Mouse (Mus musculus): ENCODE measurements at regions not wholly inside any gene's neighbourhood (a gene's known extent, or its start where the extent isn't known, plus 50 kb on each side); places are given as distances from the start of the nearest gene placed in this dataset.
"Not testable (repeated sequence)": the region's sequence is repeated elsewhere in the genome, so short reads cannot be mapped to it uniquely, and the experiment has no call there.

DNA sequence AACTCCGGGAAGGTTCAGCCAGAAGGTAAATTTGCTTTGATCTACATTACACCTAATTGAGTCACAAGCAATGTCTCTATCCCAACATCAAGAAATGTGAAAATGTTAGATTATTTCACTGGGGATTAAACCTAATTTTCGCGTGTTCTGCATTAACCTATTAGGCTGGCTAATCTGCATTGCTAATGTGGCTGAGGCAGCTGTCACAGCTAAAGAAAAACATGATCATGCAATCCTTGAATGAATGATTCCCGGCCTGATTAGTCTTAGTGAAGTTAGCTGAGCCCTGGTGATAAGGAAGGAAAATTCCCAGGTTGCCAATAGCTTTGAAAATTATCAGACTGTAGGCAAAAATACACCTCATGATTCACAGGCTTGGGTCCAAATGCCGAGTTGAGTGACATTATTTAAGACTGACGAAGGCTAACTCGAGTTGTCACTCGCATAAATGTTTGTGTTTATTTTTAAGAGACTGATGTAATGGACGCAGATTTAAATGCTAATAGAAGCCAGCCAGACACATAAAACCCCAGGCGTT lies 131.5 kb upstream of the Kiz start:
- no peak for DNase-seq (ENCODE audit: low spot score)

DNA sequence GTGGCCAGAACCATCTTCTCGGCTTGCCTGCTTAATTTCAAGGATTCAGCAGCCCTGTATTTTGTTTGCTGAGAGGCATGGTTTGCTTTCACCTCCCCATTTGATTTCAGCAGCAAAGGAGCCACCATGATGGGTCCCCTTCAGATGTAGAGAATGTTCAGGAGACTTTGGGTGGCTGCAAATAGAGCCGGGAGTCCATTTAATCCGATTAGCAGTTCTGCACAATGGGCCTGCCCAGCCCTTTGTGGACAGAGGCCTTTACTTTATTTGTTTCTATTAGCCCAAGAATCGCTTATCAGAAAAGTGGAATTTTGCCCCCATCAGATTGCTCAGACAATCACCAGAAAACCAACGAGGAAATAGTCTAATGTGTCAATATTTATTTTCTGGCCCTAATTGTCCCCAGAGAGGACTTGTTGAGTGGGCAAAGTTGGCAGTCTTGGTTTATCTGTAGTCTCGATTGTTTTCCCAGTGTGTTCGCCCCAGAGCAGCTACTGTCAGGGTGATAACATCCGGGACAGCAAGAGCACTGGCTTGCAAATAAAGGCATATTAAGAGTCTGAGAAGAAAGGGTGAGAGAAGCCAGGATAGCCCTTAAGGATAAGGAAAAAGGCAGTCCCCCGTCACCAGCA lies 130.6 kb upstream of the Kiz start:
- no peak for DNase-seq (ENCODE audit: low spot score)

DNA sequence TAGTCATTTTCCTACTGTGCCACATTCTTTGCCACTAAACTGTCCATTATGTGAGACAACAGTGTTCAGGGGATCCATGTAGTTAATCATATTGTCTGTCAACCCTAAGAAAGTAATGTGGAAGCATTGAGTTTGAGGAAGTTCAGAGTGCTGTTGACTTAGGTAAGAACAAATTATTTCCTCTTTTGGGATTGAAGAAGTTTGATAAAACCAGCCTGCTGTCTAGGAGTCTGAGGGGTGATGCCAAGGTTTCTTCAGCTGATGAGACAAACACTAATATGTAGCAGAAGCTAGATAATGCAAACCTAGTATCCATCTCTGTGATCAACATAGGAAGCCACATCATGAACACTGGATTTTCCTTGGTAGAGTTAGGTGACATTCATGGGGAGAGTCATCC lies 127.0 kb upstream of the Kiz start:
- DNase-seq (ENCODE audit: low spot score), result no peak

DNA sequence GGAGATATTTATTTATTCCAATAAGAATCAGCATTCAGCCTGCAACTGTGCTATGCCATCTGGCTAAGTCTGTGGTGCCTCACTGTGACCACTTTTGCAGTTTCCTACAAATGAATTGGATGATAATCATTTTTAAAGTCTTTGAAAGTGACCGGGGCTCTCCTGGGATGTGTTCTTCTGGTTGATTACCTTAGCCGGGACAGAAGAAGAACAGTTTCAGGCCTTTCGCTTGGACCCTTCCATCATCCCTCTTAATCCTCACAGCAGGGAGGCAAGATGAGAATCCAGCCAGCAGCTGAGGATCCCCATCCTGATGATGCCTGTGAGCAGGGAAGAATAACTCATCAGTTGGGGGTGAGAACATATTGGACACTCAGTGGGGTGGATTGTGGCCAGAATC lies 124.6 kb upstream of the Kiz start:
- no peak for DNase-seq (ENCODE audit: low spot score)

DNA sequence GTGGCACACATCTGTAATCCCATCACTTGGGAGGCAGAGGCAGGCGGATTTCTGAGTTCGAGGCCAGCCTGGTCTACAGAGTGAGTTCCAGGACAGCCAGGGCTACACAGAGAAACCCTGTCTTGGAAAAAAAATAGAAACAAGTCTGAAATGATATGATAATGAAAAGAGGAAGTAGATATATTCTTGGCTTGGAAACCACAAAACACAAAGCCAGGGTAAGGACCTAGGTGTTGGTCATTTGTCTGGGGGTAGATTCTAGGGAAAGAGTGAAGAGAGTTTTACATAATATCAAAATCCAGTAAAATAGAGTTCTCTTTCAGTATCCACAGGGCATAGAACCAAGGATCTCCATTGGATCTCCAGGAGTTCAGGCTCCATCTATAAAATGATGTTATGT lies 122.8 kb upstream of the Kiz start:
- not testable (repeated sequence) for DNase-seq (ENCODE audit: low spot score)

DNA sequence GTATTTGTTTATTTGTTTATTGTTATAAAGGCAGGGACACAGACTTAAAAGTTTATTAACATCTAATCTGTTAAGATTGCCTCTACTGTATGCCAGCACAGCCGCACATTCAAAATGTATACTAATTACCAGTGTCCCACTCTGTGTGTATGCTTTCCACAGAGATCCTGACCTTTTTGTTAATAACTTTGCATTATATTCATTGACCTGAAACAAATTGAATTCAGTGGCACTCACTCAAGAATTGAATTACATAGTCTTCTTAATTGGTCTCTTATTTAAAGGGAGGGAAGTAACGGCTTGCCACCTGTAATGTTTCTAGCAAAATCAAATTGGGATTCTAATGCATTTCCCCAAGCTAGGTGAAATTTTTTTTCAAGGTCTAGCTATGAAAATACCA lies 111.3 kb upstream of the Kiz start:
- DNase-seq (ENCODE audit: low spot score), result no peak

DNA sequence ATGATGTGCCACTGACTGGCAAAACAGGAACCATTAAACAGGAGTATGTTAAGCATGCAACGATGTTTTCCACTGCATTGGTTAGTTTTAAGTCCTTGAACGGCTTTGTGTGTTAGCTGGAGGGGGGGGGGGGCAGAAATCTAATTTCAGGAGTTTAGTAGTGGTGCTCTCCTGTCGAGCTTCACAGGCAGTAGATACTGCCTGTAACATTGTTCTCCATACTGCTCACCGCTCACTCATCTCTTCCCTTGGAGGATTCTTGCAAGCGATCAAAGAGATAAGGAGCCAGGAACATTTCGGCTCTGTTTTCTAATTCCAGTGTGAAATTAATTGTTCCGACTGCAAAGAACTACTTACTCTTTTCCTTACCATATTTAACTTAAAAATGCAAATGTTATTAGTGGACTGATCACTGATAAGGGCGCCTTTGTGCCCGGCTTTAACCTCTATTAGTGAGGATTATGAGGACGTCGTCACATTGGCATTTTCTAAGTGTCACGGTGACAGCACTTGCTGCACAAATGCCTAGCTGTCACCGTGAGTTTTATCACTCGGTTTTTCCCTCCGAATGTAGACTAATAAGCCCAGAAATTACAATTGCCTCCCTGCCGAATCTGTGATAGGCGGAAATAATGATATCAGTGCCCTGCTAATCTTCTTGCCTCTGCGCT lies 110.5 kb upstream of the Kiz start:
- DNase-seq (ENCODE audit: low spot score), result no peak

DNA sequence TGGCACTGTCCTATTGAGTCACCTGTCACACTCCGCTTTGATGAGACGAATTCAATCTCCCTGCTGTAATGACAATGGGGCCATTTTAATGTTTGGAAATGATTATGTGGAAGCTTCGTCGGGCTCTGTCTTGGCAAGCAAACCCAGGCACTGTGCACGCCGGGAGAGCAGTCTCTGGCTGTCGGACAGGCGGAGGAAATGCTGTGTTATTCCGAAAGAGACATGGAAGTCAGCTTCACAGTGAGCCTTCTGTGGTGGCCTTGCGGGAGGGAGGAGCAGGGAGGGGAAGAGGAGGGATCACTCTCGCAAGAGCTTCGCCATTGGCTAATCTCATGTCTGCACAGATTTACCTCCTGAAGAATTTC lies 110.0 kb upstream of the Kiz start:
- no peak for DNase-seq (ENCODE audit: low spot score)

DNA sequence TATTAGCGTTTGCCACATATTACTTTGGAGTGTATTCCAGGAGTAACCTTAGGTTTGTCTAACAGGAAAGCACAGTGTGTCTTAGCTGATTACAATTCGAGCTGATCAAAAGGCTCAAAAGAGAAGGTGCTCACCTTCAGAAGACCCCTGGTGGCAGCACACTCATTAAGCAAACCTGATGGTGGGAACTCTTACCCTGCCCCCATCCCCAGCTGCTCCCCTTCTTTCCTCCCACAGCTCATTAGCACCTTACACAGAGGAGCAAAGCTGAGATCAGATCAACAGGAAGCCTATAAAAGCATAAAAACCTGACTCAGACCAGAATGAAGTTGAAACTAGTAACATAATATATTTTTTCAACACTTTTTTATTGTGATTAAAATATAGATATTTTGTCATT lies 101.7 kb upstream of the Kiz start:
- DNase-seq (ENCODE audit: low spot score), result no peak

DNA sequence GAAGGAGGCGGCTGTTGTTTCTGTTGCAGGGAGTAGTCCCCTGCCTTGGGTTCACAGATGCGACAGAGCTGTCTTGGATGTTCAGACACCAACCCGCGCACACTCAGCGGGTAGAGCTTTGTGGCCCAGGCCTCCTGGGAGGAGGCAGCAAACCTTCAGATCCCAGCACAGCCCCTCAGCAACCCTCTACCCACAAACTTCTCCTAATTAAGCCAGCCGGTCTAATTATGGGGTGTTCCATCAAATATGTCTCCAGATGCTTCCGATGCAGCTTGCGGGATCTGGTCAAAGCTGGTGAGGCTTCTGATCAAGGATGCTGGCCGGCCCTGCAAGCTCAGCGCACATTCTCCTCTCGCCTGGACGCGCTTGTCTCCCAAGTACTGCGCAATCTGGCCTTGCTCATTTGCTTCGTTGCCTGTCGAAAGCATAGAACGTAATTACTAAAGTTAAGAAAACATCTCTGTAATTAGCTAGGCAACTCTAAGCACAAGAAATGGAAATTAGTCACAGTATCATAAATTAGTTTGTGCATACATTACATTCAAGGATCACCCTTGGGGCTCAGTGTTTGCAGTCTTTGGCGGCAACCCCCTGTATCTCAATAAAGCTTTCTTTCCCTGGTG lies 92.0 kb upstream of the Kiz start:
- DNase-seq (ENCODE audit: low spot score), result no peak

DNA sequence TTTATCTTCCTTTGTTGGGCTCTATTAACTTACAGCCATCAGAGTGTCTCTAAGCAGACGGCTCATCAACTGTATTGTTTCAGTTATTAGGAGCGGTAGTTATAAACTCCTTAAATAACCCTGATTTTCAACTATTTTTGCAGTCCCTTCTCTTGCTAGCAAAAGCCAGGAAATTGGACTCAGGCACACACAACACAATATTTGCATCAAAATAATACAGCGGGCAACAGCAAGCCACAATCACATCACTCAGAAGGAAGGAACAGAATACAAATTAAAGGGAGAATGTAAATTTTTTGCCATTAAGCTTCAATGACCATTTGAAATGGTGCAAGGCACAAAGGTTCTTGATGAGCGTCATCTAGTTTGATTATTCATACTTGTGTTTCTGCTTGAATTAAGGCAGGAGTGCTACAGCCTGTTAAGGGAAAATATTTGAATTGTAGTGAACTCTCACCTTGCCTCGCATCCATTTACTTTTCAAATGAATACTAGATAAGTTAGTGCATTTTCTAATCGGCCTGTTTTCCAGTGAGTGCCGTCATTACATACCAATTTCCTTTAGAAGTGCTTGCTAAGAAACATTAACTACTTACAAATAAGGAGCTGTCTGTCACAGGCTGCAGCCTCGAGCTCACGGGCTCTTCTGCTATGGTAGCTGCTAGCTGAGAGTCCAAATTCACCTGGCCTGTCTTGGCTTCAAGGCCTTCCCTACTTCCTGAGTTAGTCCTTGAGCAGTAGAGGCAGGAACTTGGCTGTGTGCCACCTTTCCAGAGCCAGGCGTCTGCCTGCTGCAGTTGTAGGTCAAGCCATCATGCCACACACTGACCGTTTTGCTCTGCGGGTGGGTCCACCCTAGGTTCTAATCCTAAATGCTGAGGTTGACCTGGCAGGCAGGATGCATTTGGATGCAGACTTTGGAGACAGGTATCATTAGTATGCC lies 91.1 kb upstream of the Kiz start:
- no peak for DNase-seq (ENCODE audit: low spot score)

DNA sequence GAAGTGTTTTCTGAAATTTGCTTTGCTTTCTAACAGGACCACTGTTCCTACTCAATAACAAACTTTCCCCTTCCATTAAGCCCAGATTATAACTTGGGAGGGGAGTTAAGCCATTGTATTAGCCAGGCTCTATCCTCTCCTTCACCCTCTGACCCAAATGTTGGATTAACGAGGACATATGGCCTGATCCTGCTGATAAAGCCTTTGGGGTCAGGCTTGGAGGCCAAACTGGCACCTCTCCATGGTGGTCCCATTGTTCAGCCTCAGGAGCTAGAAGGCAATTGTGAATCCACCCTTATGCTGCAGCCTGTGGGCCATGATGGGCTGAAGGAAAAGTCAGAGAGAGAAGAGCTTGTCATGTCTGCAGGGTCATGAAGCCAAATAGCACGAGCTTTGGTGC lies 80.8 kb upstream of the Kiz start:
- DNase-seq (ENCODE audit: low spot score), result no peak

DNA sequence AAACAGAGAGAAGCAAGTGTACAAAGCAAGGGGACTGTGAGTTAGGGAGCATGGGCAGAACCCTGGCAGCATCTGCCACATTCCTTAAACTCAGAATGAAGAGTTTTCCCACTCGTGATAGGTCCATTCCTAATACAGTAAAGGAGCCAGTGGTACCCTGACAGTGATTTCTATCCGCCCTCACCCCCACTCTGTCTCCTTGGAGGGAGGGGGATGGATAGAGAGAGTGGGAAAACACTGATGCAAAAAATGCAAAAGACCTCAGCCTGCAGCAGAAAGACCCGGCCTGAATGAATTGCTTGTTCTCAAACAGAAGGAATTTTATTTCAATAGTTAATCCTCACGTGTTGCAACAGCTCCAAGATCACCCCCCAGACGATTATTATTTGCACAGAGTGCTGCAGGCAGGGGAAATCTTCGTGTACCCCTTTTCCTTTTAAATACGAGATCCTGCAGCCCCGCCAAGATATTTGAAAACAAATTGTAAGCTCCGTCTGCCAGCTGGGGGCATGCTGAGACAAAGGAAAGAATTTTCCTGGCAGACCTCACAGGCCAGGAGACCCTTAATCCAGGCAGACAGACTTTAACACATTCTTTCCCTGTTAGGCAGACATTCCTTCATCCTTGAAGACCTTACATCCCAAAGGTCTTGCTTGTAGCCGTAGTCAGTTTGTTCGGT lies 68.4 kb upstream of the Kiz start:
- DNase-seq (ENCODE audit: low spot score), result no peak

DNA sequence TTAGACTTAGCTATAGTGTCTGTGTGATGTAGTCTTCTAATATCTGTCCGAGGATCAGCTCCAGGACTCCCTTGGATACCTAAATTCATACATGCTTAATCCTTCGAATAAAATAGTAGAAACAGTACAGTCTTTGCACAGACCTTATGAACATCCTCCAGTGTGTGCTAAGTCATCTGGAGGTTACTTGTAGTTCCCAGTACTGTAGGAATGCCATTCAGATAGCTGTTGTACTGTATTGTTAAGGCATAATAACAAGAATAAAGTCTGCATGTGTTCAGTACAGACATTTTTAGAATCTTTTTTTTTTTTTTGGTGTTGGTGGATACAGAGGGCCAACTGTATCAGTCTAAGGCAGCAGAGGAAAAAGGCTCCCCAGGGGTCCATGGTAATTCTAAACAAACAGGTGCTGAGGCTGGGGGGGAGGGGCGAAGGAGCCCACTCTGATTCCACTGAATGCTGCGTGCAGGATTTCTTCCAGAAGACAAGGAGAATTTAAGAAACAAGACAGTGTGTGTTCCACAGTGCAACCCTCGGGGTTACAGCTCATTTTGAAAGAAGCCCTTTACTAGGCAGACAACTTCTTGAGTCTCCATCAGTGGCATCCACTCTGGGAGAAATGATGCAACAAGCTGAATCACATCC lies 67.7 kb upstream of the Kiz start:
- DNase-seq (ENCODE audit: low spot score), result no peak

DNA sequence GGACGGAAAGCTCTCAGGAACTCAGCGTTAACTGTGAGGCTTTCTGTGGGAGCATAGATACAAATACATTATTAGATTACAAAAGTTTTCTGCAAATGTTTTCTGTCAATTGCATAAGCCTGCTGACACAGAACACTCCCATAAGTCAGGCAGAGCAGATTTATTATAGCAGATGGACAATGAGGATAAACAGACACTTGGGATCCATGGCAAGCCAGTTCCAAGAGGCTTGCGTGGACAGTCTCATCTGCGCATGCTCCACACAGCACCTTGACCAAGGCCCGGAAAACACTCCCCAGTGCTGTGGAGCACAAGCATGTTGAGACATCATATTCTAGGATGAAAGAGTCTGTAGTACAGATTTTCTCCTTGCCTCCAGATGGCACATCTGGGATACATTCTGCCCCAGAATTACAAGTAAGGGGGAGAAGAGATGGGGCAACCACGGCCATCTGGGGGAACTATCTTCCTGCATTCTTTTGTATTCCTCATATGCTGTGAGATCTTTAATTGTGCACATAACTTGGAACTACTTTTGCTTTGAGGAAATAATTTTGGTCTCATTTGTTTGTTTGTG lies 62.7 kb upstream of the Kiz start:
- no peak for DNase-seq (ENCODE audit: low spot score)

DNA sequence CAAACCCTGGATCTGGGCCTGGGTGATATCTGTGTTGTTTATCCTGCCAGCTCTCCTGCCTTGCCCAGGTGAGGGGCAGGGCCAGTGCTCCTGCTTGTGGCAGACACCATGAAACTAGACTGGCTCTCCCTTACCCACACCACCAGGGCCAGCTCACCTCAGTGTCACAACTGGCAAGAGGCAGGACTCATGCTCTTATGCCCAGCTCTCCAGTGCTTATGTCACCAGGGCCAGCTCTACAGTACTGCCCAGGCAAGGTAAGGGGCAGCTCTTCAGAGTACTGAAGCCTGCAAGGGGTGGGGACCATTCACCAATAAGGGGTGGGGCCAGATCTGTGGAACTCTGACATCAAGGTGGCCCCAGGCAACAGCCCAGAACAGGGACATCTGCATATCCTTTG lies 52.7 kb upstream of the Kiz start:
- DNase-seq (ENCODE audit: low spot score), result no peak

Measured in ovary, adult 18-20 months (tissue).